Mouse (Mus musculus) hindbrain, embryonic 13.5 days (tissue): ENCODE data around the gene Wasf1. TPM values are rescaled to one million over a fixed set of nuclear protein-coding genes. Genes with fewer than 3 reads are reported as not detected.

Experiments used
- polyA plus RNA-seq: library from polyadenylated mRNA; unstranded; fragments of >200 nt; fragmentation: Nextera tagmentation; extraction: Ambion mirVana; gene quantifications from 2 replicates; pipeline ENCODE4 v1.2.1, GENCODE M21; 2015

The Wasf1 gene
- polyA plus RNA-seq, 1 experiment from 2014 or later: 91.6 TPM

Other genes starting within 250 kb of the Wasf1 start
- gene Mettl24, start 200.2 kb upstream of the Wasf1 start, polyA plus RNA-seq: 0.58 and 0.64 TPM in 2 replicates
- 25.9 and 26.7 TPM in 2 replicates for gene Cdc40, start 164 bp upstream of the Wasf1 start, polyA plus RNA-seq
- 0.36 and 0.39 TPM in 2 replicates for gene Gpr6, start 188.8 kb downstream of the Wasf1 start, polyA plus RNA-seq